Mouse (Mus musculus): Measurements from ENCODE around the gene Tnr.

Tnr gene

DNA sequence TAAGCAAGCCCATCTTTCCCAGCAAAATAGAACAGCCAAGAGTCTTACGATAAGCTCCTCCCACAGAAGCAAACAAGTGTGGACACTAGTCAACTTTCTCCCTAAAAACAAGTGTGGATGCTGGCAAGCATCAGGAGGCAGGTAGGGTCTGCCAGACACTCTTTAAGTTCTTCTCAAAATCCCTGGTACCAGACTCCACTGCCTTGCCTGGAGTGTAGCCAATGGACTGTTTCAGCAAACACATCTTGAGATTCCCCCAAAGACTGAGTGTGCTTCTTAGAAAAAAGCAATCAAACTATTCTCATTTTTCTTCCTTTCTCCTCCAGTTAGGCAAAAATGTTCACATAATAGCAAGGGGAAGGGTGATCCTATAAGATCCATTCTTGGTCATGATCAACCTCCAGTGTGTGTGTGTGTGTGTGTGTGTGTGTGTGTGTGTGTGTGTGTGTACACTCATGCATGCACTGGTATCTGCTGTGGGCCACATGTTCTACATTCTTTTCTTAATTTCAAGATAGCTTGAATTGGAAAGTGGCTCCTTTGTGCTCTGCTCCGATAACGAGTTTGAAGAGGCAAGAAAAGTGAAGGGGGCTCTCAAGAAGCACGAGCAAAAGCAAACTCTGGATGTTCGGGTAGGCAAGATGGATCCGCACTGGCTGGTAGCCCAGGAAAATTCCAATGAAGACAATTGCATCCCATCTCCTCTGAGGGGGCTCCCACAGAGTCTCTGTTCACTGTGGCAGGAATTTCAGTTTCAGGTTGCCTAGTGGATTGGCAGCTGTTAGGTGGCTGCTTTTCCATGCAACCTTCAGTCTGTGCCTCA lies 346.3 kb downstream of the Tnr start:
- no peak for DNase-seq (ENCODE audit: extremely low read depth, low read depth)

DNA sequence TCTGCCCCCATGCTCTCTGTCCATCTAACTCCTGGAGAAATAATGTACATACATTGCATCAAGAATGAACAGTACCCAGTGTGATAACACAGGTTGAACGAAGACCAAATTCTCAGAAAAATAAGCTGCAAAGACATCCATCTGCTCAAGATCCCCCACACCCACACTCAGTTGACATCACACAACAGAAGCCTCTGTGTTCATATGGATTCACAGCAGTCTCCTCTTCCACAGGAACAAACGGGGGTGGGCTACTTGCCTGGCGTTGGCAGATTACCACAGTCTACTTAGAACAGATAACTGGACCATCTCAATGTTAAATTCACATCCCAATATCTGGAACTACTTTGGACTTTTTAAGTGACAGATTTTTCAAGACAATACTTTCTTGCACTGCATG lies 349.3 kb downstream of the Tnr start:
- no peak for DNase-seq (ENCODE audit: extremely low read depth, low read depth)

DNA sequence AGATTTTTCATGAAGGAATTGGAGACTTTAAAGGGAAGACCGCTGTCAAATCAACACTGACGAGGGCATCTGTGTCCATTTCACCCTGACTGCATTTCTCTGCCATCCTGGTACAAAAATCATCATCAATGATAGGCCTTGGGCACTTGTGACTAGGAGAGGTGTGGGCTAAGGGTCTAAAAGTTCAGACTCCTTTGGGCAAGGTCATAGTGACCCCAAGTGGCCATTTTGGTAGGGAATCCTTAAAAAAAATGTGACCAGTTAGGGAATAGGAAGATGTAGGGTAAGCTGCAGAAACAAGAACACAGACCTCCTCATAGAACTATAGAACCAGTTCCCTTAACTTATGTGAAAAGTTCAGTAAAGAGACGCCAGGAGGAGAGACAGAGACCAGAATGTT lies 355.1 kb downstream of the Tnr start:
- DNase-seq (ENCODE audit: extremely low read depth, low read depth) = no peak

DNA sequence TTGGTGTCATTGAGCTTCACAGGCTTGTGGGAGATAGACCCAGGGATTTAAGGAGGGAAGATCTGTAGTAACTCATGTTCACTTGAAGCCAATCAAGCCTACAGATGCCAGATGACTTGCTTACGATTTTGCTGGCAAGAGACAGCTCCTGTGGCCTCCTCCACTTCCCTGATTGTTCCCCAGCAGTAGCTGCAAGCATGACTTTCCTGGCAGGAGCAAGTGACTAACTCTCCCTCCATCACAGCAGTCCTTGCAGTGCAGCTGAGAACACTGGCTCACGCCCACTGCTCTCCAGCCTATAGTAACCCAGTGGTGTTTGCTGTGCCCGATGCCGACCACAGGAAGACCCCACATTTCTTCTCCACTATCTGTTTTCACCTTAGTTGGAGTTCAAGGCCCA lies 356.3 kb downstream of the Tnr start:
- no peak for DNase-seq (ENCODE audit: extremely low read depth, low read depth)

DNA sequence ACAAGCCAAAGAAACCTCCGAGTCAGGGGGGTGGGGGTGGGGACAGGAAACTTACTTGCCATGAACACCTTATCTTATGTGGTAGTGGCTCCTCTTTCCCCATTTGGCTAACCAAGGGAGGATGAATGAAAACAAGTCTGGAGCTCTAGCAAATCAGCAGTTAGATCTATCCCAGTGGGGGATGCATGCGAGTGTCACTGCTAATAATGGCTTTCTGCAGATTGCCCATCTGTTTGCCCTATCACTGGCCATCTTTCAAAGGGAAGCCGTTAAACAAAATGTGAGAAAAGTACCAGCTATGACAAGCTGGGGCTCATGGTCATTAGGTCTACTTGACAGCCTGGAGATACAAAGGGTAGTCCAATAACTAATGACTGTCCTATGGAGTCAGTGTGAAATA lies 361.9 kb downstream of the Tnr start:
- DNase-seq (ENCODE audit: extremely low read depth, low read depth) = no peak

DNA sequence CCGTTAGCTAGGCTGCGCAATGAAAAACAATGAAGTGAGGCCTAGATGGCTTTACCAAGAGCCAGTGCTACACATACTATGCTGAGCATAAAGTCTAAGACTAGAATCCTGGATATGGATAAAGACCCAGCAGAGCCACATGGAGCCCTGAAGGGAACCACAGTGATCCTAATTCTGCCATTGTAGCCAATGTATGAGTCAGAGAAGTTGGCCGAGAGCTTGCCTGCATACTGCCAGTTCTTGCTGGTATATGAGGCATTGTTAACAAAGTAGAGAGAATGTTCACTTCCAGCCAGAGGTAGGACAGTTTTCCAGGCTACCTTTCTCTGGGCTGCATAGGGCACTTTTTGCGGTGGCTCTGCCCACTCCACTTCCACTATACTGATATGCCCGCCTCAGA lies 365.0 kb downstream of the Tnr start:
- DNase-seq (ENCODE audit: extremely low read depth, low read depth) = no peak

DNA sequence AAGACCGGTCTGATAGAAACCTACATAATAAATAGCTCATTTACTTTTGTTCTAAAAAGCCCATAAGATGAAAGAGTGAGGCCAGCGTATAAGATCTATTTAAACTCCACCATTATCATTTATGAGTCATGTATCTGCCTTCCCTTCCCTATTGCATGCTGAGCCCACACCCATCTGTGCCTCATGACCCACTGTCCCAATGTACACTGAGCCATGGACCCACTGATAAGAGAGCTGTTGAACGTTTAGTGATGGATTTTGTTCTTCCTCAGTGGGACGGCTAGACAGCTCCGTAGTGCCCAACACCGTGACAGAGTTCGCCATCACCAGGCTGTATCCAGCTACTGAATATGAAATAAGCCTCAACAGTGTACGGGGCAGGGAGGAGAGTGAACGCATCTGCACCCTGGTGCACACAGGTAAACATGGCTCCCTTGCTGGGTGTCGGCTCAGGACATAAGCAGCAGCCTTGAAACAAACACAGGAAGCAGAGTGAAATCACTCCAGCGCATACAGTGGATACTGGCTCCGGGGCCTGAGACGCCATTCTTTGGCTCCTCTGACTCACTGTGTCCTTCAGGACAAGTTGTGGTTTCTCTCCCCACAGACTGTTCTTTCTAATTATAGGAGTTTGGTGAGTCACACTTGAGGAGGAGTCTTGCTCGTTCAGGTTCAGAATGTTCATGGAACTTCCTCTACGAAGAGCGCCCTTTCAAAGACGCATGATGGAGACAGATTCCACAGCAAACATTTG lies 365.6 kb downstream of the Tnr start:
- no peak for DNase-seq (ENCODE audit: extremely low read depth, low read depth)

DNA sequence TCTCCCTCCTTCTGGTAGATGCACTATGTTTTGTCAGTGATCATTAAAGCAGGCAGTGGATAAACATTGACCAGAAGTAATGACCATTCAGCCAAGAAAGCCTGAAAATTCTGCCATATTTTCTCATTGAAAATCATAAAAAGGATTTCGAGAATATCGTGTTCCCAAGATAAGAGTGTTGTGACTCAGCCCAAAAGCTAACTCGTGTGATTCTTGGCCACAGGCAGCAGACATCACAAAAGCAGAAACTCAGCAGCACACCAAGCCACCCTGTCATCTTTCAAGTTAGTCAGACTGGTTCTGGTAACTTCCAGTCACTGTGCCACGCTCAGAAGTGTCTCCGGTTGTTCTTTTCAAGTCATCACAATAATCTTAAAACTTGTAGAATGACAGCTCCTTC lies 367.0 kb downstream of the Tnr start:
- no peak for DNase-seq (ENCODE audit: extremely low read depth, low read depth)

DNA sequence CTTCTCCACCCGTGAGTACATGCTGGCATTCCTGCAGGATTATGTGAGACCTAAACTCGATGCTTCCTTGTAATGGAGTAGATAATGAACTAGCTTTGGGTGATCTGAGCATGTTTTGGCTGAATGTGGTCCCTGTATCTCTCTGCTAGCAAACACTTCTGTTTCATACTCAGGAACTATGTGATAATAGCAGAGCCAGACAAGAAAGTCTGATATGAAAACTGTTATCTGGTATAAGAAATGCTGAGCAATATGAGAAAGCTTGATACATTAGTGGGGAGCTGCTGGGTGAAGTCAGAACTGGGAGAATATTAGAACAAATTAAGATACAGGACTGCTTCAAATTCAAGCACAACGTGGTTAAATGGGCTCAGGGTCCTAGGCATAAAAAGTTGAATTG lies 371.5 kb downstream of the Tnr start:
- no peak for DNase-seq (ENCODE audit: extremely low read depth, low read depth)

DNA sequence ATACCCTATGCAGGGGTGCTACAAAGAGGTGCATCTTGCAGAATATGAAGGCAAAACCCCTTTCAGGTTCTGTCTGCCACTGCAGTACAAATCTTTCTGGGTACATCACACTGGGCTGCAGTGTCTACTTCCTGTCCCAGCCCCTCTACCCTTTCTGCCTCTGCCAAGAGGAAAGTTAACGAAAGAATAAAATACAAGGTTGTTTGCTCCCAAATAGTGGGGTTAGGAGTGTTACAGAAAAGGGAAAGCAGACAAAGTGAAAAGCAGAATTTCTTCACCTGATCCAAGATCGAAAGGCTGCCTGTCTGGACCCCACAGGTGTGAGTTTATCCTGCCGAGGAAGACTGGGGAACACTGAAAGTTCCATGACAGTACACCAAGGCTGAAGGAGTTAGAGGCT lies 376.4 kb downstream of the Tnr start:
- DNase-seq (ENCODE audit: extremely low read depth, low read depth) = no peak

DNA sequence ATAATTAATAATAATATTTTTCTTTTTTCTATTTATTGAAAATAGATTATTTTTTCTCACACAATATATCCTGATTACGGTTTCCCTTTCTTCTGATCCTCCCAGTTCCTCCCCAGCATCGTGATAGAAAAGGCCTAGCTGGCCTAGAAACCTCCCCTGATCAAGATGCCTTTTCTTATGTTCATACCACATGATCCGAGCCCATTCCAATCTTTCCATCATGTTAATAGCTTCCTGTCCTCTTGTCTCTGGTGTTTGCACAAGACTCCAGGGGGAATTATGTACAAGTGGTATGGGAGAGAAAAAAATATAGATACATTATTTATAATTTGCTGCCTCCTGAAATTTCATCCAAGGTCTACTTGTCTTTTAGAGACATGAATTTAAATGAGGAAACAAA lies 377.1 kb downstream of the Tnr start:
- no peak for DNase-seq (ENCODE audit: extremely low read depth, low read depth)

DNA sequence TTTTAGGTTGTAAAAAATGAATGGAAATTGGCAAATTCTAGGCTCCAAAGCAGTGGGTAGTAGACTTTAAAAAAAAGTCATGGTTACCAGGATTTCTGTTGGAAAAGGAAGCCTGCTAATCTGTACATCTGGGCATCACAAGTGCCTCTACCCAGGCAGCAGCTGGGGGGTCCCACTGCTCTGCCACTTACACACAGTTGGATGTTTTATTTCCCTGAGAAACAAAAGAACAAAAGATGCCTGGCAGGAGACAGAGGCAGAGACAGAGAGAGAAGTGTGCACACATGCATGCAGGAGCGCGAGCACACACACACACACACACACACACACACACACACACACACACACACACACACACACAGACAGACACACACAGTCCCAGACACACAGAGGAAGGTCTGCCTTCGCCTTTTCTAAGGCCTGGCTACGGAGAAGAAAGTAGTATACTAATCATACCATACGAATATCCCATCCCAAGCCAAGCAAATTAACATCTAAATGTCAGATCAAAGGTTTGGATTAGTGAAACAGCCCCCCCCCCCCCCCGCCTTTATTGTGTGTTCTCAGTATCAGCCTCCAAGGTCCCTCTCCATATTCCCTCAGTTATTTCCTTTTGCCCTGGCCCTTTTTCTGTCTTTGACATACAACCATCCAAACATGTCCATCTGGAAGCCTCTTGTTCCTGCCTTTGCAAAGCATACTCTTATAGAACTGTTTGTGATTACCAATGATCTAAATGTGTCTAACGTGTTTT lies 378.0 kb downstream of the Tnr start:
- no peak for DNase-seq (ENCODE audit: extremely low read depth, low read depth)

DNA sequence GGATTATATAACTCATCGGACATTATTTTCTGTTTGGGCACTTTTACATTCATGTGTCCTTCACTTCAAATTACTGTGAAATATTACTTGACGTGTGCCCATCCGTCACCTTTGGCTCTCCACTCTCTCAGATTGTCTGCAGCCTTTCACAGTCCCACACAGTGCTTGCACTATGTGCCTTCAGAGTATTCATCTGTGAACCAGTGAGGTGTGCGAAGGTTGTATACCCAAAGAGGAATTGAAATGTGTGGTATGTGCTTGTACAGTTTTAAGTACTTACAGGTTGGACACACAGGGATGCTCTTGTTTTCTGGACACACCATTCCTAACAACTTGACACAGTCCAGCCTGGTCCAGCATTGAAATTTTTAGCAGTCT lies 378.5 kb downstream of the Tnr start:
- DNase-seq (ENCODE audit: extremely low read depth, low read depth) = no peak

DNA sequence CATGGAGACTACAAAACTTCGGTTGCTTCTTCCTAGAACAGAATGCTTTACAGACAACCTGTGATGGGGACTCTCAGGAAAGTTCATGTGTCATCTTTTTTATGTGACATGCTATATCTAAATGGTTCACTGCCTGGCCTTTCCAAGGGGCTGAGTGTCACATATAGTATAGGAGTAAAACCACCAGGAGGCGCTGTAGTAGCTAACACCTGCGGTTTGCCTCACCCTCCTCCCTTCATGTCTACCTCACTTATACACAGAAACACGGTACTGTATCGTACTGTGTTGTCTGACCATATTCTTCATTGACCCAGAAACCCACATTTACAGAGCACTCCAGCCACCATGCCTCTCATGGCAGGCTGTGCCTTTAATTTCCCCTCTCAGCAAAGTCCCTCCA lies 387.4 kb downstream of the Tnr start:
- no peak for DNase-seq (ENCODE audit: extremely low read depth, low read depth)

DNA sequence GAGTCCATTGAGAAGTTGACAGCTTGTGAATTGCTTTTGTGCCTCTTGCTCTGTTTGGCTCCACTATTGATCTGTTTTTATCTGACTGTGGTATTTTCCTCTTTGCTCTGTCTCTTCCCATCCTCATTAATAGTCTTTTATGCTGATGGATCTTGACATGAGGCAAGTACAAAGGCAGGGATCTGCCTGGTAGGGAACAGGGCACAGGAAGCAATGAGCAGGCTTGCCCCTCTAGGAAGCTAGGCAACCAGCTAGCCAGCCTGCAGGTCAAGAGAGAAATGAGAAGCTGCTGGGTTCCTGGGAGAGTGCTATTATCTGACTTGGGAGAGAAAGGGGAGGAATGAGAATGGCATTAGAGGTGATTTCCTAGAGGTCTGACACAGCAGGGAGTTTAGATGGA lies 391.2 kb downstream of the Tnr start:
- DNase-seq (ENCODE audit: extremely low read depth, low read depth) = no peak

DNA sequence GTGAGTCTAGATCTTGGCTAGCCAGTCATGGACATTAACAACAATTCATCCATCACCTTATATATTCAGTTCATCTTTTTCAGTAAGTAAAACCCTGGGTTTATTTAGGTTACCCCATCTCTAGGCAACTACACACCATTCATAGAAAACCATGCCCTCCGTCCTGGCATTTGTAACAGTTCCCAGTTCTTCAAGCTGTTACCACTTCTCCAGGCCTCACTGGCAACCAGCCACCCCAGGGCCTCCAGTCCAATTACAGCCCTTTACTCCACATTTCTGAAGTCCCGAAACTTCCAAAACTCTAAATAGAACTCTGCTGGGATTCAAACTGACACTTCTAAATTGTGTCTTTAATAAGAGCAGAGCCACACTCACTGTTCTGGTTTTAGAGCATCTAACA lies 397.0 kb downstream of the Tnr start:
- DNase-seq (ENCODE audit: extremely low read depth, low read depth) = no peak

DNA sequence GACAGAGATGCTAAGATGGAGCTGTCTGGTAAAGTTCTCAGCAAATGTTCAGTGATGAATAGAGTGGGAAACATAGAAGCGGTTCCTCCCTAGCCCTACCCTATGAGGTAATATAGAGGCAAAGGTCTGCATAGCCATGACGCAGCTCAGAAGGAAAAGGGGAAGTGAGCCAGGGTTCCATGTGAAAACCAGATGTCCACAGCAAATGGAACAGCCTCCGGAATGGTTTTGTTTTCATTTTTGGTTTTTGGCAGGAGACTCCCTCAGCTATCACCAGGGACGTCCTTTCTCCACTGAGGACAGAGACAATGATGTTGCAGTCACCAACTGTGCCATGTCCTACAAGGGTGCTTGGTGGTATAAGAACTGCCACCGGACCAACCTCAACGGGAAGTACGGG lies 399.4 kb downstream of the Tnr start:
- DNase-seq (ENCODE audit: extremely low read depth, low read depth) = no peak

DNA sequence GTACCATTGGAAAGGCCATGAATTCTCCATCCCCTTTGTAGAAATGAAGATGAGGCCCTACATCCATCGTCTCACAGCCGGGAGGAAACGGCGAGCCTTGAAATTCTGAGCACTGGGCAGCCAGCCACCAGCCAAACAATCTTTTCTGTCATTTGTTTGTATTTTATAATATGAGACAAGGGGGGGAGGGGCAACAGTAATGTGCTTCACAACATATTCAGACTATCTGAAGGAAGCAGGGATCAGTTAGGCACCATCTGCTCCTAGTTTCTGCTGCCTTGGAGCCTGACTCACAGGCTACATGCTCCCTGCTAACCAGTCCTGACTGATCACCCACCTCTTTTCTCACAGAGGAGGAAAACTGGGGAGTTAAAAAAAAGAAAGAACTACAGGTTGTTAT lies 400.5 kb downstream of the Tnr start:
- no peak for DNase-seq (ENCODE audit: extremely low read depth, low read depth)

DNA sequence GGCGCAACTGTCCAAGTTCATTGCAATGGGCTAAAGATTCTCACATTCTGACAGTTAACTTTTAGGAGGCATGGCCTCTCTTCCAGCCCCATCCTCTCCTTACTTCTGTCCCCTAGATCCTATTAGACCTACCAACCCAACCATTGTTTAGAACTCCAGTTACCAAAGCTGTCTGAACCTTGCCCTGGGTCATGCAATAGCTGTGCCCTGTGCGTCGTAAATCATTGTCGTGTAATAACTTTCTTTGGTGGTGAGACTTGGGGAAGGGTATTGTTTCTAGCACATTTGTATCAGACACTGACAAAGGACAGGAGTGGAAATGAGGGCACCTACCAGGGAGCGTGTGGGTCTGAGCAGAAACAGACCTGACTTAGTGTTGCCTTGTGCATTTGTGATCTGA lies 401.1 kb downstream of the Tnr start:
- DNase-seq (ENCODE audit: extremely low read depth, low read depth) = no peak

DNA sequence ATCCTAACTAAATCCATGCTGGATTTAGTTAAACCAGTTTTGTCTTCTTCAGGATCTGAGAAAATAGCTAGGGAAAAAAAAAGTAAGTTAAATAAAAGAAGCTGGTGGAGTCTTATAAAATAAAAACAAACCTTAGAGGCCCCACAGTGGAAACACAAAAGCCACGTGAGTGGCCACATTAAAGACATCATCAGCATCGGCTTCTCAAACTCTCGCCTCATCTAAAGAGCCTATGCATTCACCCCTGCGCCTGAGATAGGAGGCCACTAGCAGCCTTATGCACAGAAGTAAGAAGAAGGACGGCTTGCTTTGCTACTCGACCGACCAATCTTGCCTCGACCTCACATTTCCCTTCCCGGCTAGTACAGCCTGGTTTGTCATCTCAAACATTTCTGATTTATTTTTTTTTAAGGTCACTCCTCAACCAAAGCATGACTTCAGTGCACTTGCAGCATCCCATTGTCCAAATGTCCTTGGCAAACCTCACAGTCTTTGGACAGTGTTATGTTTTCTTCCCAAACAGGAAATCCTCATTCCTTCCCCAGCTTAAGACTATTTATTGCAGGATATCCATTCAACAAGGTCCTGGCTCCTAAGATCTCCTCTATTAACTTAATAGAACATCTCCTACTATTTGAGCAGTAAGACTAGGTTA lies 405.2 kb downstream of the Tnr start:
- no peak for DNase-seq (ENCODE audit: extremely low read depth, low read depth)

DNA sequence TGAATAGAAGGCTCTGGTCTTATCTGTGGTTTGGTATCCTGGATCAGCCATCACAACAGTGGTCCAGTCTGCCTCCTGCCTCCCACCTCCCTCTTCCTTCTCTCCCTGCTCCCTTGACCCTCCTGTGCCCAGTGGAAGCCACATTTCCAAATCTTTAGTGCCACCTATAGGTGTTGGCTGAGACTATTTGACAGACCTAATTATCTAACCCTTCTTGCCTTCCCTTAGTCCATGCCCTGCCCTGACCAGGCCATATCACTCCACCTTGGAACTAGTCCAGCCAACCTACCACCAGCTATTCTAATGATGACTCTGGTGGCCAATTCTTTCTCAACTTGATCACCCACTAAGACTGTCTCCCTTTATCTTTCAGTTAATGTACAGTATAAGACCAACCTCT lies 408.5 kb downstream of the Tnr start:
- no peak for DNase-seq (ENCODE audit: extremely low read depth, low read depth)

DNA sequence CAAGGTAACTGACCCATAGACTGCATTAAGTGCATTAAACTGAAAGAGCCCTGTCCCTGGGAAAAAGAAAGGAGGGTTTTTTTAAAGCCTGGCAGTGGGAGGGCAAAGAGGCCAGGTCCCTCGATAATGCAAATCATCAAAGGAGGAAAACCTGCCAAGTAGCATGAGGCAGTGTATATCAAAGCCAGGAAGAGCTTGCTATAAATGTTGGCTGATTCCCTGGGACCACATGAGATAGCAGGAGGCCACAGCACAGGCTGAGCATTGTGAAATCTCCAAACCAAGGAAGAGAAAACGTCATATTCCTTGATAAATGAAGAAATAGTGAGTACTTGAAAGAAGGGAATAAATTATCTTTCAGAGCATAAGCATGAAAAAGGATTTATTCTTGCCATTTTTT lies 409.0 kb downstream of the Tnr start:
- no peak for DNase-seq (ENCODE audit: extremely low read depth, low read depth)

Data from MEL-GATA-1-ER (cell line).